Mouse (Mus musculus) embryonic fibroblast, embryonic 13.5 days (primary cell): ENCODE data around the gene Wbp2.
"Not testable (repeated sequence)": the region's sequence is repeated elsewhere in the genome, so short reads cannot be mapped to it uniquely, and the experiment has no call there.

Source experiments
- CTCF ChIP-seq: IDR thresholded peaks from 2 replicates; pipeline ENCODE4 v1.5.1; 2011; ENCODE audit warnings: mild to moderate bottlenecking, control low read depth, low read length, moderate library complexity, borderline replicate concordance; ENCODE audit not compliant: insufficient read depth
- POLR2A ChIP-seq: IDR thresholded peaks from 2 replicates; pipeline ENCODE4 v1.6.1; 2011; ENCODE audit warnings: low read depth, mild to moderate bottlenecking, control low read depth, low read length, moderate library complexity

- not testable (repeated sequence) for TF ChIP-seq POLR2A, CTCF
Observed at GRCm38 (mm10) chr11:116121731-116122245, 35.0 kb upstream of the Wbp2 start.
